Mouse (Mus musculus): ENCODE data around the gene Calu.
"Not testable (repeated sequence)": the region's sequence is repeated elsewhere in the genome, so short reads cannot be mapped to it uniquely, and the experiment has no call there.

Calu gene

GRCm38 (mm10) chr6:29347665-29348370 is at the start of gene Calu:
Calu (plus strand) TSS chr6:29348069.
- DNase-seq (ENCODE audit: low read depth, low spot score): peak; percentile 99

GRCm38 (mm10) chr6:29299112-29299511 is 48.8 kb upstream of the Calu start:
- DNase-seq (ENCODE audit: low read depth, low spot score): no peak

GRCm38 (mm10) chr6:29303251-29303650 is 44.6 kb upstream of the Calu start:
- no peak for DNase-seq (ENCODE audit: low read depth, low spot score)

GRCm38 (mm10) chr6:29303726-29304125 is 44.1 kb upstream of the Calu start:
- DNase-seq (ENCODE audit: low read depth, low spot score): no peak

GRCm38 (mm10) chr6:29305462-29305861 is 42.4 kb upstream of the Calu start:
- no peak for DNase-seq (ENCODE audit: low read depth, low spot score)

- DNase-seq (ENCODE audit: low read depth, low spot score): no peak
Observed at GRCm38 (mm10) chr6:29308846-29309605, 38.8 kb upstream of the Calu start.

GRCm38 (mm10) chr6:29313690-29314202 is 34.1 kb upstream of the Calu start:
- no peak for DNase-seq (ENCODE audit: low read depth, low spot score)

GRCm38 (mm10) chr6:29317286-29317685 is 30.6 kb upstream of the Calu start:
- no peak for DNase-seq (ENCODE audit: low read depth, low spot score)

GRCm38 (mm10) chr6:29317941-29318340 is 29.9 kb upstream of the Calu start:
- DNase-seq (ENCODE audit: low read depth, low spot score): no peak

- no peak for DNase-seq (ENCODE audit: low read depth, low spot score)
Observed at GRCm38 (mm10) chr6:29318879-29319278, 29.0 kb upstream of the Calu start, which contains the start of gene Fam71f1. Fam71f1 (plus strand) TSS chr6:29319140.

GRCm38 (mm10) chr6:29321586-29321985 is 26.3 kb upstream of the Calu start:
- no peak for DNase-seq (ENCODE audit: low read depth, low spot score)

- DNase-seq (ENCODE audit: low read depth, low spot score): no peak
Observed at GRCm38 (mm10) chr6:29322147-29322546, 25.7 kb upstream of the Calu start.

GRCm38 (mm10) chr6:29322735-29323134 is 25.1 kb upstream of the Calu start:
- DNase-seq (ENCODE audit: low read depth, low spot score): peak; percentile 5

GRCm38 (mm10) chr6:29326961-29327360 is 20.9 kb upstream of the Calu start:
- no peak for DNase-seq (ENCODE audit: low read depth, low spot score)

GRCm38 (mm10) chr6:29329514-29329913 is 18.4 kb upstream of the Calu start:
- DNase-seq (ENCODE audit: low read depth, low spot score): no peak

- DNase-seq (ENCODE audit: low read depth, low spot score): not testable (repeated sequence)
Observed at GRCm38 (mm10) chr6:29346512-29346911, 1.4 kb upstream of the Calu start.

- no peak for DNase-seq (ENCODE audit: low read depth, low spot score)
Observed at GRCm38 (mm10) chr6:29347189-29347588, 680 bp upstream of the Calu start.

- DNase-seq (ENCODE audit: low read depth, low spot score): no peak
Observed at GRCm38 (mm10) chr6:29348371-29348724, 479 bp downstream of the Calu start.

- peak; percentile 64 for DNase-seq (ENCODE audit: low read depth, low spot score)
Observed at GRCm38 (mm10) chr6:29351613-29352012, 3.7 kb downstream of the Calu start.

- DNase-seq (ENCODE audit: low read depth, low spot score): no peak
Observed at GRCm38 (mm10) chr6:29352816-29353215, 4.9 kb downstream of the Calu start.

- no peak for DNase-seq (ENCODE audit: low read depth, low spot score)
Observed at GRCm38 (mm10) chr6:29359386-29359785, 11.5 kb downstream of the Calu start.

- no peak for DNase-seq (ENCODE audit: low read depth, low spot score)
Observed at GRCm38 (mm10) chr6:29360211-29360610, 12.3 kb downstream of the Calu start.

All from CD4-positive, CD25-positive, alpha-beta regulatory T cell, adult 2 months (primary cell).